Mouse (Mus musculus) left cerebral cortex, adult 18-20 months (tissue): ENCODE measurements at regions not wholly inside any gene's neighbourhood (a gene's known extent, or its start where the extent isn't known, plus 50 kb on each side); places are given as distances from the start of the nearest gene placed in this dataset.

Experiments
- DNase-seq, 2 experiments: peaks; one replicate each; pipeline ENCODE4 v3.0.0; 2021 to 2022; ENCODE audit warnings: low spot score in 2 of 2, mixed read lengths in 1 of 2

GRCm38 (mm10) chr3:114463267-114463666 lies 432.9 kb downstream of the Col11a1 start:
- DNase-seq: no peak

- DNase-seq: no peak
Observed at GRCm38 (mm10) chr3:114463714-114464545, 433.6 kb downstream of the Col11a1 start.

- no peak for DNase-seq
Observed at GRCm38 (mm10) chr3:114464546-114464888, 434.2 kb downstream of the Col11a1 start.

GRCm38 (mm10) chr3:114483904-114484303 lies 420.0 kb upstream of the Olfm3 start:
- no peak for DNase-seq

GRCm38 (mm10) chr3:114507690-114508332 lies 396.1 kb upstream of the Olfm3 start:
- no peak for DNase-seq

GRCm38 (mm10) chr3:114515233-114515632 lies 388.6 kb upstream of the Olfm3 start:
- no peak for DNase-seq

- DNase-seq: no peak
Observed at GRCm38 (mm10) chr3:114544353-114544752, 359.5 kb upstream of the Olfm3 start.

- peak in 1 of 2 experiments; percentile 3 for DNase-seq
Observed at GRCm38 (mm10) chr3:114547218-114547617, 356.7 kb upstream of the Olfm3 start.

- no peak for DNase-seq
Observed at GRCm38 (mm10) chr3:114570978-114571377, 332.9 kb upstream of the Olfm3 start.
